Mouse (Mus musculus) brown adipose tissue, adult 24 weeks (tissue): Measurements from ENCODE around the gene Stk38l. TPM values are rescaled to one million over a fixed set of nuclear protein-coding genes. Genes with fewer than 3 reads are reported as not detected.

Experiments used
- polyA plus RNA-seq: library from polyadenylated mRNA; stranded (reverse); fragments of >200 nt; gene quantifications from 2 replicates; pipeline ENCODE4 v1.2.4, GENCODE M21; 2012; ENCODE audit not compliant: missing spikeins, insufficient read depth, insufficient read length

Gene Stk38l
- polyA plus RNA-seq, 1 experiment: 13.7 TPM

Other genes starting within 250 kb of the Stk38l start
- gene Itpr2, start 222.8 kb upstream of the Stk38l start, polyA plus RNA-seq: 33.6 and 35.0 TPM in 2 replicates
- 94.6 and 135 TPM in 2 replicates for gene Fgfr1op2, start 147.8 kb upstream of the Stk38l start, polyA plus RNA-seq
- 40.1 and 47.8 TPM in 2 replicates for gene Ints13, start 147.2 kb upstream of the Stk38l start, polyA plus RNA-seq
- gene Med21, start 82.4 kb upstream of the Stk38l start, polyA plus RNA-seq: 67.9 and 81.8 TPM in 2 replicates
- gene Tm7sf3, start 82.2 kb upstream of the Stk38l start, polyA plus RNA-seq: 9.6 and 13.1 TPM in 2 replicates
- gene Arntl2, start 71.1 kb downstream of the Stk38l start, polyA plus RNA-seq: 2.3 and 3.5 TPM in 2 replicates
- not detected in 2 replicates for gene Smco2, start 125.1 kb downstream of the Stk38l start, polyA plus RNA-seq
- 23.7 and 25.4 TPM in 2 replicates for gene Ppfibp1, start 163.5 kb downstream of the Stk38l start, polyA plus RNA-seq
- gene 1700034J05Rik, start 229.4 kb downstream of the Stk38l start, polyA plus RNA-seq: not detected in 2 replicates